Mouse (Mus musculus): ENCODE data around the gene Cryba2. TPM values are rescaled to one million over a fixed set of nuclear protein-coding genes. Genes with fewer than 3 reads are reported as not detected.

Gene Cryba2
- total RNA-seq (2023), result not detected

GRCm38 (mm10) chr1:74893134-74893855, at the start of gene Cryba2:
Cryba2 (minus strand) TSS chr1:74893143.

DNA sequence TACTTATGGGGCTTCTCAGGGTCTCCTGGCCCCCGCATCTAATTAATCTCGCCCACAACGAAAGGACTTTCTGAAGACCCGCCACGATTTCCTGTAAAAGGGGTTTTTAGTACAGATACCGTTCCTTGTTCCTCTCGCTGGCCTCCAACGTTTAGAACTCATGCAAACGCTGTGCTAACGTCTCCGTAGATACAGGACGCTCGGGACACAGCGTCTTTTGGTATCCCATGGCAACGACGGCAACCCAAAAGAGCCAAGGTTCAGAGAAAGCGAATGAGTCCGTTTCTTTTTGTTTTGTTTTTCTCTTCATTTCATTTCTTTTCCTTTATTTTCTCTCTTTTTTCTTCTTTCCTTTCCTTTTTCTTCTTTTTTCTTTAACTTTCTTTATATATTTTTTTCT, 42.5 kb upstream of the Cryba2 start, which contains the start of gene Cfap65:
Cfap65 (minus strand) TSS at position 198 of the 400 bp plus-strand sequence.

DNA sequence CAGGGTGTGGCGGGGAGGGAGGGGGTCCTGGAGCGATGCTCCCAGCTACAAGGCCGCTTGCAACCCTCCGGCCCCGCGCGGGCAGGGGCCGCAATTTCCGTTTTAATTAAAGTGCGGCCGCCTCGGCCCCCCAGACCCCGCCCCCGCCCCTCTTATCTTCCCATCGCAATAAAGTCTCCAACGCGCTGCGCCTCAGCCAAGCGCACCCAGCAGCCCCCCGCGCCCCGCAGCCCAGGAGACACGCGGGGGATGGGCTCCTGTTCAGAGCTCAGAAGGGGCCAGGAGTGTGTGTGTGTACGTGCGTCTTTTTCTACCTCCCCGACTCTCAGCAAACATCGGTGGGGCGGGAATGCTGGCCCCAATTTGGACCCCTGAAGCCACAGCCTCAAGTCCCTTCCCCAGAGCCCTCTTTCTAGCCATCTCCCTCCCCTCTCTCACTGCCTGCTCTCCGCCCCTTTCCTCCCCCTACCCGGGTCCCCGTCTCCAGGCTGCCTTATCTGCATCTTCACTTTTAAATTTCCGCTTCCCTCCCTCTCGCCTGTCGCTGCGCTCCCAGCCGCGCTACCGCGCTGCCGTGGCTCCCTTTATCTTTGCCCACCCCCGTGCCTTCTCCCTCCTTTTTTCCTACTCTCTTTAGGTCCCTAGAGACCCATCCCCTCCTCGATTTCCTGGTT, 7.4 kb downstream of the Cryba2 start, which contains the start of gene Fev:
Fev (minus strand) TSS at position 51 of the 674 bp plus-strand sequence.

DNA sequence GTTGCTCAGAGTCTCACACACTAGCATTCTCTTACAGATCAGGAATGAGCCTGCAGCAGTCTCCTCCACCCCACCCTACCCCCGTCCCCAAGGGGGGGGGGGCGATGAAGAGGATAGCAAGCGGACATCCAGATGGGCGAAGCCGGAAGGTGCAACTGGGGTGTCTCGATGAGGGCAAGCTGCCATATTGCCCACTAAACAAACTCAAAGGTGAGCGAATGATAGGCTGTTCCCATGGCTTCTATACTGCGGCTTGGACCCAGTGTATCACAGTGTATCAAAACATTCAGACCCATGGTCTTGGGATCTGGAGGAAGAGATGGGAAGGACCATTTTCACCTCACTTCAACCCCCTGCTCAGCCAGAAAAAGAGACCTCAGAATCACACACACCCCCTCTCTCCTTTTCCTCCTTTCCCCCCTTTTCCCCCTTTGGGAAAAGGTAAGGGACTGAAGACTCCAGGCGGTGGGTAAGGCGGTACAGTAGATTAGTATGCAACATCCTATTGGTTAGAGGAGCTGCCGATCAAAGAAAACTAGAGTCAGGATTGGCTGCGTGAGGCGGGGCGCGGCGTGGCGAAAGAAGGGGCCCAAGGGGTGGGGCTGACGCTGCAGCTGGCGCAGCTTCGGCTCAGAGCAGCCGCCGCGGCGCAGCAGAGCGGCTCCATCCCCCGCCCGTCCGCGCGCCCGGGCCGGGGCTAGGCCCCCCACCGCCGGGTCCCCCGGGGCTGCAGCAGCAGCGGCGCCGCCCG, 38.5 kb downstream of the Cryba2 start, which contains the start of gene Cdk5r2:
Cdk5r2 (plus strand) TSS at position 629 of the 751 bp plus-strand sequence.

Other genes starting within 250 kb of the Cryba2 start
- 10 to 100 TPM; 65.7 to 79.6 TPM for gene Ttll4, start 231.4 kb downstream of the Cryba2 start, total RNA-seq (2023)
- gene Cyp27a1, start 179.6 kb downstream of the Cryba2 start, total RNA-seq (2023), result 1 to 10 TPM in 1 of 2 experiments, under 1 TPM in 1; 0.53 to 1.4 TPM
- gene Prkag3, start 143.9 kb downstream of the Cryba2 start, total RNA-seq (2023), result not detected
- not detected for gene Wnt6, start 121.3 kb downstream of the Cryba2 start, total RNA-seq (2023)
- under 1 TPM; 0.50 to 0.98 TPM for gene Wnt10a, start 101.6 kb downstream of the Cryba2 start, total RNA-seq (2023)
- gene Cdk5r2, start 38.2 kb downstream of the Cryba2 start, total RNA-seq (2023), result not detected
- gene Fev, start 7.7 kb downstream of the Cryba2 start, total RNA-seq (2023), result not detected
- not detected for gene Cfap65, start 42.5 kb upstream of the Cryba2 start, total RNA-seq (2023)
- gene Ihh, start 58.5 kb upstream of the Cryba2 start, total RNA-seq (2023), result under 1 TPM; 0.59 to 0.64 TPM
- gene Nhej1, start 232.1 kb upstream of the Cryba2 start, total RNA-seq (2023), result 1 to 10 TPM; 3.6 to 4.3 TPM
- gene Slc23a3, start 240.7 kb upstream of the Cryba2 start, total RNA-seq (2023), result 1 to 10 TPM; 3.7 to 6.2 TPM
- gene Cnppd1, start 249.6 kb upstream of the Cryba2 start, total RNA-seq (2023), result 100 to 1,000 TPM; 118 to 134 TPM
- gene Retreg2, start 249.6 kb upstream of the Cryba2 start, total RNA-seq (2023), result 10 to 100 TPM; 85.6 to 90.8 TPM